Mouse (Mus musculus) limb, embryonic 10.5 days (tissue): Measurements from ENCODE around the gene Iqsec1. TPM values are rescaled to one million over a fixed set of nuclear protein-coding genes. Genes with fewer than 3 reads are reported as not detected.
"Not testable (repeated sequence)": the region's sequence is repeated elsewhere in the genome, so short reads cannot be mapped to it uniquely, and the experiment has no call there.

Source experiments
- DNase-seq: peaks from one replicate; pipeline ENCODE4 v3.0.0-alpha.2; 2017; ENCODE audit warnings: low spot score
- H3K27ac ChIP-seq: fragments of 300-500 bp; sonication (generic); 2 replicates; pipeline ENCODE4 v1.5.1; 2016; ENCODE audit warnings: mild to moderate bottlenecking
- H3K27me3 ChIP-seq: fragments of 300-500 bp; sonication (generic); 2 replicates; pipeline ENCODE4 v1.6.1; 2016; ENCODE audit warnings: low read depth, mild to moderate bottlenecking; ENCODE audit not compliant: poor library complexity, severe bottlenecking
- H3K36me3 ChIP-seq: fragments of 300-500 bp; sonication (generic); 2 replicates; pipeline ENCODE4 v1.6.1; 2016; ENCODE audit warnings: mild to moderate bottlenecking, moderate library complexity
- H3K4me1 ChIP-seq: fragments of 300-500 bp; sonication (generic); 2 replicates; pipeline ENCODE4 v1.6.1; 2016
- H3K4me3 ChIP-seq: fragments of 300-500 bp; sonication (generic); 2 replicates; pipeline ENCODE4 v1.5.1; 2016; ENCODE audit warnings: mild to moderate bottlenecking, moderate library complexity
- H3K9me3 ChIP-seq: fragments of 300-500 bp; sonication (generic); replicated peaks from 2 replicates; pipeline ENCODE4 v1.6.1; 2016; ENCODE audit warnings: mild to moderate bottlenecking
- WGBS: fragments of 180-500 bp; shearing (Covaris S2); methylation state at CpG from one replicate; pipeline ENCODE4 v1.1.7; 2016; 5-methylcytosine and 5-hydroxymethylcytosine counted together
- polyA plus RNA-seq: library from polyadenylated mRNA; unstranded; fragments of >200 nt; fragmentation: Nextera tagmentation; extraction: Ambion mirVana; gene quantifications from 2 replicates; pipeline ENCODE4 v1.2.1, GENCODE M21; 2016

Gene Iqsec1
- polyA plus RNA-seq, 1 experiment from 2014 or later = 6.7 TPM

DNA sequence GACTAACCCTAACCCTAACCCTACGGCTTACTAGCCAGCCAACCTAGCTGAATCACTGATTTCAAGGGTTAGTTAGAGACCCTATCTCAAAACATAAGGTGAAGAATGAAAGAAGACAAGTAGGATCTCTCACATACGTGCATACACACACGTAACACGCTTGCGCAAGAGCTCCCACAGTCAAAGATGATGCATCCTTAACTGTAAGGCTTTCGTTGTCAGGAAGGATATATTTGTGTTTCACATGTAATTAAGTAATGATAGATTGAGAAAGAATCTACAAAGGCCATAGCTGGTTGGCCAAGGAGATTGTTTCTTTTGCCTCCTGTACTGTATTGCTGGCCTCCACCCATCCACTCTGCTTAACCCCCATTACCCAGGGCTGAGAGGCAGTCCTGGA lies 300.5 kb downstream of the Iqsec1 start:
- no peaks in the 10 kb centered on the region for H3K27me3 ChIP-seq
- no peaks in the 10 kb centered on the region for H3K9me3 ChIP-seq
- peaks cover 61% of the 10 kb centered on the region for H3K36me3 ChIP-seq
- 96% methylated on average over 6 of the region's 6 CpGs for WGBS
- H3K27ac ChIP-seq = no peak overlapping the region
- H3K4me3 ChIP-seq = no peak overlapping the region
- peaks cover 10% of the 10 kb centered on the region; the same call in 1 of the 2 replicates for H3K4me1 ChIP-seq
- no peak for DNase-seq

DNA sequence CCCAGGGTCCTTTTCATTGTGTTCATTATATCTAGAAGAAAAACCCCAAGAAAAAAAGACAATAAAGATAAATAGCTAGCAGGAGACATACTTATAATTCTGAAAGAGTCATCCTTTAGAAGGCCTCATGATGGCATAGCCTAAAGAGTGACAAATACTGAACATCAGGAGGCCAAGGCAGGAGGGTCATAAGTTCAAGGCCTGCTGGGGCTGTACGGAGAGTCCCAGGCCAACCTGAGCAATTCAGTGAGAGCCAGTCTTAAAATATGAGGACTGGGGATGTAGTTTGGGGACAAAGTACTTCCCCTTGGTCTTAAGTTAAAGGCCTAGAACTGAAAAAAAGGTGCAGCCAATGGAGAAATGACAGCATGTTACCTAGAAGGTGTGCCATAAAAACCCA lies 301.7 kb downstream of the Iqsec1 start:
- no peaks in the 10 kb centered on the region for H3K27me3 ChIP-seq
- WGBS = 86% methylated on average over 1 of the region's 1 CpGs

GRCm38 (mm10) chr6:90683831-90684532 lies 304.5 kb downstream of the Iqsec1 start:
- H3K4me1 ChIP-seq = peaks cover 10% of the 10 kb centered on the region; the same call in 1 of the 2 replicates

More for the DNA sequence above, 301.7 kb downstream of the Iqsec1 start:
- no peak for DNase-seq
- H3K4me3 ChIP-seq = no peak overlapping the region
- peaks cover 52% of the 10 kb centered on the region for H3K36me3 ChIP-seq
- no peak overlapping the region for H3K27ac ChIP-seq
- H3K9me3 ChIP-seq = no peaks in the 10 kb centered on the region
- H3K4me1 ChIP-seq = peaks cover 10% of the 10 kb centered on the region; the same call in 1 of the 2 replicates

GRCm38 (mm10) chr6:90680401-90680800 lies 308.1 kb downstream of the Iqsec1 start:
- Histone ChIP-seq H3K4me3 (no peak overlapping the region), H3K27me3 (no peaks in the 10 kb centered on the region), H3K36me3 (peaks cover 57% of the 10 kb centered on the region), H3K27ac (no peak overlapping the region), H3K9me3 (no peaks in the 10 kb centered on the region), H3K4me1 (peaks cover 8% of the 10 kb centered on the region; the same call in 1 of the 2 replicates)
- DNase-seq = no peak
- WGBS = 88% methylated on average over 12 of the region's 12 CpGs

More at GRCm38 (mm10) chr6:90683831-90684532, 304.5 kb downstream of the Iqsec1 start:
- Histone ChIP-seq H3K27ac (0 out of 2 replicates have a peak overlapping the region, but pooled peaks have one; percentile 1), H3K4me3 (no peak overlapping the region), H3K27me3 (no peaks in the 10 kb centered on the region), H3K9me3 (no peaks in the 10 kb centered on the region), H3K36me3 (peaks cover 42% of the 10 kb centered on the region)
- DNase-seq = no peak
- 80% methylated on average over 3 of the region's 3 CpGs for WGBS

GRCm38 (mm10) chr6:90678759-90679158 lies 309.7 kb downstream of the Iqsec1 start:
- WGBS = 83% methylated on average over 4 of the region's 4 CpGs
- Histone ChIP-seq H3K27me3 (no peaks in the 10 kb centered on the region), H3K27ac (no peak overlapping the region), H3K9me3 (no peaks in the 10 kb centered on the region), H3K4me3 (no peak overlapping the region), H3K36me3 (peaks cover 69% of the 10 kb centered on the region), H3K4me1 (no peaks in the 10 kb centered on the region)
- DNase-seq = no peak

- no peaks in the 10 kb centered on the region for H3K9me3 ChIP-seq
- no peaks in the 10 kb centered on the region for H3K4me1 ChIP-seq
- H3K27me3 ChIP-seq = no peaks in the 10 kb centered on the region
- no peak for DNase-seq
- peaks cover 91% of the 10 kb centered on the region for H3K36me3 ChIP-seq
- WGBS = 67% methylated on average over 9 of the region's 9 CpGs
- H3K27ac ChIP-seq = no peak overlapping the region
- no peak overlapping the region for H3K4me3 ChIP-seq
Observed at GRCm38 (mm10) chr6:90668693-90669092, 319.8 kb downstream of the Iqsec1 start.

DNA sequence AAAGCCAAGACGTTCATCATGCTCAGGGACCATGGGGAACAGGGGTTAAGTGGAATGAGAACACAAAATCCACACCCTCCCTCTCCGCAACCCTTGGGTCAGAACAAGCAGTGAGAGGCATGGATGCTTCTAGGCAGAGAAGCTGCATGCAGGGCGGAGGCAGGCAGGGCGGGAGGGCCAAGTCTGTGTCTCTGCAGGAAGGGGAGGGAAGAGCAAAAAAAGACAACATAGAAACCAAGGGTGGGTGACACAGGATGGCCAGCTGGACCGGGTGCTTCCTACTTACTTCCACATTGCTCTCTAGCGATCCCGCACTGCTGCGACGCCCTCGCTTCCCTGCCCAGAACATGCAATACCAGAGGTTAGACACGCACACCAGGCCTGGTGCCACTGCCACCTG lies 324.7 kb downstream of the Iqsec1 start:
- peak overlapping the region; percentile 39; the same call in 1 of the 2 replicates for H3K27ac ChIP-seq
- H3K9me3 ChIP-seq = no peaks in the 10 kb centered on the region
- H3K36me3 ChIP-seq = peaks cover 56% of the 10 kb centered on the region
- no peaks in the 10 kb centered on the region for H3K27me3 ChIP-seq
- H3K4me3 ChIP-seq = no peak overlapping the region
- H3K4me1 ChIP-seq = 0 out of 2 replicates have a peak, but pooled peaks cover 3% of the 10 kb centered on the region
- 77% methylated on average over 11 of the region's 11 CpGs for WGBS
- DNase-seq = no peak

- Histone ChIP-seq H3K4me1 (0 out of 2 replicates have a peak, but pooled peaks cover 3% of the 10 kb centered on the region), H3K4me3 (no peak overlapping the region), H3K36me3 (peaks cover 41% of the 10 kb centered on the region), H3K27me3 (no peaks in the 10 kb centered on the region), H3K9me3 (no peaks in the 10 kb centered on the region), H3K27ac (peak overlapping the region; percentile 42; the same call in 1 of the 2 replicates)
- 97% methylated on average over 5 of the region's 5 CpGs for WGBS
- DNase-seq = no peak
Observed at GRCm38 (mm10) chr6:90662148-90662547, 326.3 kb downstream of the Iqsec1 start.

DNA sequence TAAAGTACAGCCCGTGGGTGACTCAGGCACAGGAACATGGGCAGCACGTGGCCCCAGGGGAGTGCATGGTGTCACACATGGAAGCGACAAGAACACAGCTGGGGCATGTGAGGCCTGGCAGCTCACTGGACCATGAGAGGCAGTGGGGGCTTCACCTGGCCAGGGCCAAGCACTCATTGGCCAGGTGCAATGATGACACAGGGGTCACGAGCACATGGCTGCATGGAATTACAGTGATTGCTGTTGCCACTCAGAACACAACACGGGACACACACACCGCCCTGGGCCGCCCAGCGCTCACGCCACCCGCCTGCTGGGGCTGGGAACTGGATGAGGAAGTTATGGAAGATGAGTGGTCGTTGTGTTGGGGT lies 327.5 kb downstream of the Iqsec1 start:
- Histone ChIP-seq H3K36me3 (peaks cover 29% of the 10 kb centered on the region), H3K27ac (no peak overlapping the region)

GRCm38 (mm10) chr6:90660398-90661028 lies 328.0 kb downstream of the Iqsec1 start:
- Histone ChIP-seq H3K9me3 (no peaks in the 10 kb centered on the region), H3K27me3 (no peaks in the 10 kb centered on the region), H3K4me3 (no peak overlapping the region), H3K4me1 (0 out of 2 replicates have a peak, but pooled peaks cover 3% of the 10 kb centered on the region), H3K36me3 (peaks cover 24% of the 10 kb centered on the region), H3K27ac (no peak overlapping the region)
- 92% methylated on average over 20 of the region's 20 CpGs for WGBS
- no peak for DNase-seq

More for the DNA sequence above, 327.5 kb downstream of the Iqsec1 start:
- 0 out of 2 replicates have a peak, but pooled peaks cover 3% of the 10 kb centered on the region for H3K4me1 ChIP-seq
- H3K27me3 ChIP-seq = no peaks in the 10 kb centered on the region
- no peaks in the 10 kb centered on the region for H3K9me3 ChIP-seq
- 93% methylated on average over 11 of the region's 11 CpGs for WGBS
- no peak overlapping the region for H3K4me3 ChIP-seq
- no peak for DNase-seq

GRCm38 (mm10) chr6:90659913-90660312 lies 328.6 kb downstream of the Iqsec1 start:
- 76% methylated on average over 2 of the region's 2 CpGs for WGBS
- no peaks in the 10 kb centered on the region for H3K27me3 ChIP-seq
- H3K27ac ChIP-seq = no peak overlapping the region
- H3K4me3 ChIP-seq = no peak overlapping the region
- no peak for DNase-seq
- H3K9me3 ChIP-seq = no peaks in the 10 kb centered on the region
- H3K4me1 ChIP-seq = 0 out of 2 replicates have a peak, but pooled peaks cover 3% of the 10 kb centered on the region
- H3K36me3 ChIP-seq = peaks cover 18% of the 10 kb centered on the region

GRCm38 (mm10) chr6:90656344-90656850 lies 332.1 kb downstream of the Iqsec1 start:
- not testable (repeated sequence) for H3K9me3 ChIP-seq, H3K36me3 ChIP-seq, H3K4me3 ChIP-seq, H3K27ac ChIP-seq, H3K27me3 ChIP-seq, DNase-seq, H3K4me1 ChIP-seq
- WGBS = 76% methylated on average over 2 of the region's 2 CpGs

DNA sequence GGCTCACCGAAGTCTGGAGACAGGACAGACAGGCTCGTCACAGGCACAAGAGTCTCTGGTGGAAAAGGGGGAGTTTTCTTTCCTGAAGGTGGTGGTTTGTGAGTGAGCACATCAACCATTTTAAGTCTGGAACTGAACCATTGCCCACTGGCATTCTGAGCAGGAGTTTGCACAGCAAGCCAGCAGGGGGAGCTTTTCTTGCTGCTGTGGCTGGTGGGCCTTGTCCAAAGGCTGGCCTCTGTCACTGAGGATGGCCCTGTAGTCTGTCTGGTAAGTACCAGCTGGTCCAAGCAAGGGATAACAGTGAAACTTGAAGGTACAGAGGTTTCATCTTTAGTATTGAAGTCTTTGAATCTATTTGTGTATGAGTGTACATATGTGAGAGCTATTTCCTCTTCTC lies 334.7 kb downstream of the Iqsec1 start:
- Histone ChIP-seq H3K36me3 (no peaks in the 10 kb centered on the region), H3K27ac (no peak overlapping the region), H3K4me1 (no peaks in the 10 kb centered on the region), H3K4me3 (no peak overlapping the region), H3K9me3 (no peaks in the 10 kb centered on the region), H3K27me3 (no peaks in the 10 kb centered on the region)
- DNase-seq = peak; percentile 56
- 46% methylated on average over 2 of the region's 2 CpGs for WGBS
